Comparison of ENCODE assay signal across 1 mouse cellular context in the genomic region with DNA sequence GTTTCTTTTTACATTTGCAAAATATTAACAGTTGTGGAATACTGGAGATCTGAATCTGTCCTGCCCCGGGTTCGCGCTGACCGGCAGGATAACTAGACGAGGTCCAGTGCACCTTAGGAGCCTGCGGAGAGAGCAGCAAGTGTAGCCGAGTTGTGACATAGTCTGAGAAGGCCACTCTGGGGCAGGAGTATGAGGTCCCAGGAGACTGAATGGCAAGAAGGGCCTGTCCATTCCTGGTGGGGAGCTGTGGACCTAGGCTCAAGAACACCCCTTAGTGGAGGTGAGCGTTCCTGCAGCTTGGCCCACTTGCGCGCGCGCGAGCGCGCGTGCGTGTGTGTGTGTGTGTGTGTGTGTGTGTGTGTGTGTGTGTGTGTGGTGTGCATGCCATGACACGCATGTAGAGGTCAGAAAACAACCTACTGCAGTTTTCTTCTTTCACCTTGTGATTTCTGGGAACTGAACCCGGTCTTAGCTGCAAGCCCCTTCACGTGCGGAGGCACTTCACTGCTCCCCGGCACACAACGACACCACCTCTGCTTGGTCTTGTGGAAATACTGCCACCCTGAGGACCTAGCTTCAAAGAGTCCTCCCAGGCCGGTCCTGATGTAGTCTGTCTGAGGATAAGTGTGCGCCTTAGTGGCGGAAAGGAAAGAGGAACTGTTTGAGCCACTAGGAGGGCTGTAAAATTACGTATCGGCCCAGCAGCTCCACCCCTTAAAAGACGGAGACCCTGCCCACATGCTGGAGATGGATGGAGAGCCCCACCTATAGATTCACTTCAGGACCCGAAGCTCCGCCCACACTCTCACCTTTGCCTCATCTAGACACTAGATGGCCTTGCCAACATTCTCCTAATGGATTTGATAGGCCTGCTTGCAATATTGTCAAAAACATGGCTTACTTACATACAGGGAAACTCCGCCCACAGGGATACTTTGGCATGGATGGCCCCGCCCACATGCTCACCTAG.
TF ChIP-seq lines count a peak whose summit lies in the region.

No protein-coding gene starts in this region.

TF ChIP-seq in MEL, 35 proteins besides CTCF, POLR2A, EP300 and RAD21 (continued from another document):
- TF ChIP-seq MXI1 (IDR thresholded peaks at IDR 0.05; ENCODE audit: low read depth, low read length), result no peak
- TF ChIP-seq CHD2 (IDR thresholded peaks at IDR 0.05; ENCODE audit: low read length), result no peak
- peak; percentile 74 for TF ChIP-seq ZC3H11A (IDR thresholded peaks at IDR 0.05; ENCODE audit: low read depth, low read length)
- TF ChIP-seq GABPA (IDR thresholded peaks at IDR 0.05; ENCODE audit: low read depth, low read length), result no peak
